19 mouse cellular contexts compared by ENCODE assay signal in genomic region chr11:78732619-78733018, GRCm38 (mm10). TPM values are rescaled to one million over a fixed set of nuclear protein-coding genes. Genes with fewer than 3 reads are reported as not detected.
DNase-seq lines count a peak whose midpoint lies in the region; ATAC-seq lines count a peak whose summit lies in the region.
"Had no signal": no experiment of that assay in that cellular context is flagged by ENCODE, and none has a peak within 500 bp of the region (broad histone marks: within the 10 kb centered on the region; RNA-seq: fewer than 3 reads in every experiment).

No protein-coding gene starts in this region.

- 48% methylated on average over 6 of the region's 6 CpGs for WGBS in liver, embryonic 12.5 days (ENCODE audit: insufficient replicate concordance)
- WGBS in liver, embryonic 15.5 days (ENCODE audit: insufficient replicate concordance), result 46% methylated on average over 6 of the region's 6 CpGs

- H3K4me3 ChIP-seq in liver, embryonic 12.5 days, result no peak overlapping the region
- no peak overlapping the region for H3K4me3 ChIP-seq in liver, embryonic 15.5 days (replicated peaks)
- H3K4me3 ChIP-seq: embryonic facial prominence, embryonic 13.5 days; forebrain, embryonic 10.5 days; heart, embryonic 10.5 days; hindbrain, embryonic 13.5 days had no signal

- no peaks in the 10 kb centered on the region for H3K36me3 ChIP-seq in liver, embryonic 12.5 days
- H3K36me3 ChIP-seq in liver, embryonic 15.5 days (replicated peaks), result no peaks in the 10 kb centered on the region
- H3K36me3 ChIP-seq: embryonic facial prominence, embryonic 13.5 days; forebrain, embryonic 10.5 days; heart, embryonic 10.5 days; hindbrain, embryonic 13.5 days had no signal

- peaks cover 9% of the 10 kb centered on the region; the same call in 1 of the 2 replicates for H3K4me1 ChIP-seq in liver, embryonic 12.5 days
- H3K4me1 ChIP-seq in liver, embryonic 15.5 days (replicated peaks), result peaks cover 7% of the 10 kb centered on the region
- H3K4me1 ChIP-seq: embryonic facial prominence, embryonic 13.5 days; heart, embryonic 10.5 days; hindbrain, embryonic 13.5 days had no signal

- H3K9me3 ChIP-seq in liver, embryonic 12.5 days (replicated peaks), result no peaks in the 10 kb centered on the region
- no peaks in the 10 kb centered on the region for H3K9me3 ChIP-seq in liver, embryonic 15.5 days (replicated peaks)
- H3K9me3 ChIP-seq: embryonic facial prominence, embryonic 13.5 days; forebrain, embryonic 10.5 days; heart, embryonic 10.5 days; hindbrain, embryonic 13.5 days had no signal

- no peak overlapping the region for H3K4me2 ChIP-seq in liver, embryonic 12.5 days
- peak overlapping the region; percentile 20; the same call in 1 of the 2 replicates for H3K4me2 ChIP-seq in liver, embryonic 15.5 days
- H3K4me2 ChIP-seq: embryonic facial prominence, embryonic 13.5 days; hindbrain, embryonic 13.5 days had no signal

- no peak overlapping the region for H3K9ac ChIP-seq in liver, embryonic 12.5 days
- no peak overlapping the region for H3K9ac ChIP-seq in liver, embryonic 15.5 days
- H3K9ac ChIP-seq: embryonic facial prominence, embryonic 13.5 days; hindbrain, embryonic 13.5 days had no signal

- peak; percentile 37; the same call in 1 of the 2 replicates for ATAC-seq in liver, embryonic 12.5 days
- peak; percentile 37; the same call in 1 of the 2 replicates for ATAC-seq in liver, embryonic 15.5 days (ENCODE audit: insufficient read depth)
- ATAC-seq: forebrain, embryonic 14.5 days; hindbrain, postnatal 0 days had no signal

- DNase-seq in liver, result no peak
- peak; percentile 21 for DNase-seq in c-Kit-positive CD71-positive TER-119-positive erythroid progenitor cells, embryonic 14.5 days (ENCODE audit: low spot score)
- no peak for DNase-seq in spleen, postnatal 4 days (ENCODE audit: low spot score in 2 of 2)
- no peak for DNase-seq in cerebellum, postnatal 4 days (ENCODE audit: low spot score in 2 of 2)
- DNase-seq: cerebellum, adult 11-12 months; cerebellum, adult 9-10 months; cerebellum, postnatal 25 days; gastrocnemius, postnatal 10 days; heart, adult 18-20 months; heart, postnatal 10 days; heart, postnatal 4 days had no signal

- no peaks in the 10 kb centered on the region for H3K27me3 ChIP-seq in liver, embryonic 12.5 days (replicated peaks)
- no peaks in the 10 kb centered on the region for H3K27me3 ChIP-seq in liver, embryonic 15.5 days
- H3K27me3 ChIP-seq: embryonic facial prominence, embryonic 13.5 days had no signal

- H3K27ac ChIP-seq in liver, embryonic 12.5 days, result no peak overlapping the region
- no peak overlapping the region for H3K27ac ChIP-seq in liver, embryonic 15.5 days (replicated peaks)
- H3K27ac ChIP-seq: embryonic facial prominence, embryonic 13.5 days; forebrain, embryonic 10.5 days; heart, embryonic 10.5 days; hindbrain, embryonic 13.5 days; hindbrain, postnatal 0 days had no signal

RNA-seq across cellular contexts. Expression of gene Ccnq, which starts 18.9 kb away (rescaled TPM):
- polyA plus RNA-seq in liver, embryonic 12.5 days (2016; fragmentation: Nextera tagmentation; extraction: Ambion mirVana), result 30.3 and 32.4 TPM in 2 replicates
- polyA plus RNA-seq in liver, embryonic 15.5 days (2015; fragmentation: Nextera tagmentation; extraction: Ambion mirVana), result 14.8 and 16.5 TPM in 2 replicates

RNA-seq across cellular contexts. Expression of gene Nlk, which starts 35.4 kb away (rescaled TPM):
- polyA plus RNA-seq in liver, embryonic 12.5 days (2016; fragmentation: Nextera tagmentation; extraction: Ambion mirVana), result 7.6 and 8.6 TPM in 2 replicates
- polyA plus RNA-seq in liver, embryonic 15.5 days (2015; fragmentation: Nextera tagmentation; extraction: Ambion mirVana), result 3.3 and 4.1 TPM in 2 replicates
